Mouse (Mus musculus) embryonic facial prominence, embryonic 13.5 days (tissue): ENCODE measurements around the gene Fkbp8. TPM values are rescaled to one million over a fixed set of nuclear protein-coding genes. Genes with fewer than 3 reads are reported as not detected.

Experiments
- ATAC-seq: fragments of 200-750 bp; cut with Nextera tagmentation; 2 replicates; pipeline ENCODE4 v1.8.0; 2017; ENCODE audit warnings: low read depth; ENCODE audit not compliant: insufficient number of reproducible peaks, insufficient read depth, low FRiP score, low TSS enrichment
- H3K27ac ChIP-seq: fragments of 300-500 bp; sonication (generic); 2 replicates; pipeline ENCODE4 v1.5.1; 2015; ENCODE audit warnings: moderate library complexity, mild to moderate bottlenecking, inconsistent platforms
- H3K27me3 ChIP-seq: fragments of 300-500 bp; sonication (generic); 2 replicates; pipeline ENCODE4 v1.6.1; 2015; ENCODE audit warnings: mild to moderate bottlenecking, inconsistent platforms
- H3K36me3 ChIP-seq: fragments of 300-500 bp; sonication (generic); 2 replicates; pipeline ENCODE4 v1.6.1; 2015; ENCODE audit warnings: mild to moderate bottlenecking, inconsistent platforms
- H3K4me1 ChIP-seq: fragments of 300-500 bp; sonication (generic); 2 replicates; pipeline ENCODE4 v1.6.1; 2015; ENCODE audit warnings: inconsistent platforms
- H3K4me2 ChIP-seq: fragments of 300-500 bp; sonication (generic); 2 replicates; pipeline ENCODE4 v1.6.1; 2015; ENCODE audit warnings: moderate library complexity, mild to moderate bottlenecking, inconsistent platforms
- H3K4me3 ChIP-seq: fragments of 300-500 bp; sonication (generic); 2 replicates; pipeline ENCODE4 v1.5.1; 2015; ENCODE audit warnings: mild to moderate bottlenecking, inconsistent platforms
- H3K9ac ChIP-seq: fragments of 300-500 bp; sonication (generic); 2 replicates; pipeline ENCODE4 v1.6.1; 2015; ENCODE audit warnings: mild to moderate bottlenecking, inconsistent platforms
- H3K9me3 ChIP-seq: fragments of 300-500 bp; sonication (generic); 2 replicates; pipeline ENCODE4 v1.6.1; 2016; ENCODE audit warnings: inconsistent platforms
- WGBS: fragments of 180-500 bp; shearing (Covaris S2); methylation state at CpG from one replicate; pipeline ENCODE4 v1.1.7; 2015; ENCODE audit warnings: mixed read lengths; 5-methylcytosine and 5-hydroxymethylcytosine counted together
- polyA plus RNA-seq: library from polyadenylated mRNA; unstranded; fragments of >200 nt; fragmentation: Nextera tagmentation; extraction: Ambion mirVana; gene quantifications from 2 replicates; pipeline ENCODE4 v1.2.1, GENCODE M21; 2015

The Fkbp8 gene
- polyA plus RNA-seq, 1 experiment from 2014 or later, result 306 TPM

DNA sequence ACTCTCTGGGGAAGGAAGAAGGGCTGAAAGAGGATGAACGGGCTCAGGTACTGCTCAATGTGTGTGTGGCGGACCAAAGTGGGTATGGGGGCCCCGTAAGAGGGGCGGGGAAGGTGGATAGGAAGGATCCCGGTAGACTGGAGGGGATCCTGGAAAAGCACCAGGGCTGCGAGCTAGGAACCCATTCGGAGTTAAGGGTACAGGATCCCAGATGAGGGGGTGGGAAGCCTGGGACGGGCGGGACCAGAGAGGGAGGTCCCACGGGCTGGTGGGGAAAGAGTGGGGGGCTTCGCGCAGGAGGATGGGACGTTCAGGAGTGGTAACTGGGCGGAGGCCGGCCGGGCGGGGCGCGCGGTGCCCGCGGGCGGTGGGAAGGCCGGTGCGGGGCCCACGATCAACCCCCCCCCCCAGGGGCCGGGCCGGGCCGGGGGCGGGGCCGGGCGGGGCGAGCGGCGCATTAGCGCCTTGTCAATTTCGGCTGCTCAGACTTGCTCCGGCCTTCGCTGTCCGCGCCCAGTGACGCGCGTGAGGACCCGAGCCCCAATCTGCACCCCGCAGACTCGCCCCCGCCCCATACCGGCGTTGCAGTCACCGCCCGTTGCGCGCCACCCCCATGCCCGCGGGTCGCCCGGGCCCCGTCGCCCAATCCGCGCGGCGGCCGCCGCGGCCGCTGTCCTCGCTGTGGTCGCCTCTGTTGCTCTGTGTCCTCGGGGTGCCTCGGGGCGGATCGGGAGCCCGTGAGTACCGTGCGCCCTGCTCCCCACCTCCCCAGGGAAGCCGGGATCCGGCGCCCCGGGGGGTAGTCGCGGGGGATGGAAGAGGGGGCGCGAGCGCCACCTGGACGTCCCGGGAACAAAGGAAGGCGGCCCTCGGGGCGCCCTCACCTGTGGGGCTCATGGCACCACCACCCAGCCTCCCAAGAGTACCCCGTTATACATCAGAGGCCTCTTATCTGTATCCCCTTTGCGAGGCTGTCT, 34.6 kb upstream of the Fkbp8 start, which contains the start of gene Crlf1:
Gene Crlf1, plus strand, starts transcription at position 495 of the 977 bp plus-strand sequence.
- Histone ChIP-seq H3K27ac (peak within 1 kb of the TSS; percentile 89), H3K4me3 (peak within 1 kb of the TSS; percentile 66), H3K9me3 (no peaks in the 10 kb centered on the region), H3K4me2 (peak within 1 kb of the TSS; percentile 82), H3K9ac (peak within 1 kb of the TSS; percentile 87), H3K4me1 (peaks cover 77% of the 10 kb centered on the region), H3K36me3 (peaks cover 6% of the 10 kb centered on the region; the same call in 1 of the 2 replicates), H3K27me3 (peaks cover 93% of the 10 kb centered on the region)
- ATAC-seq, result no peak; the same call in 1 of the 2 replicates
- WGBS, result under 1% methylated on average over 79 of the region's 93 CpGs

DNA sequence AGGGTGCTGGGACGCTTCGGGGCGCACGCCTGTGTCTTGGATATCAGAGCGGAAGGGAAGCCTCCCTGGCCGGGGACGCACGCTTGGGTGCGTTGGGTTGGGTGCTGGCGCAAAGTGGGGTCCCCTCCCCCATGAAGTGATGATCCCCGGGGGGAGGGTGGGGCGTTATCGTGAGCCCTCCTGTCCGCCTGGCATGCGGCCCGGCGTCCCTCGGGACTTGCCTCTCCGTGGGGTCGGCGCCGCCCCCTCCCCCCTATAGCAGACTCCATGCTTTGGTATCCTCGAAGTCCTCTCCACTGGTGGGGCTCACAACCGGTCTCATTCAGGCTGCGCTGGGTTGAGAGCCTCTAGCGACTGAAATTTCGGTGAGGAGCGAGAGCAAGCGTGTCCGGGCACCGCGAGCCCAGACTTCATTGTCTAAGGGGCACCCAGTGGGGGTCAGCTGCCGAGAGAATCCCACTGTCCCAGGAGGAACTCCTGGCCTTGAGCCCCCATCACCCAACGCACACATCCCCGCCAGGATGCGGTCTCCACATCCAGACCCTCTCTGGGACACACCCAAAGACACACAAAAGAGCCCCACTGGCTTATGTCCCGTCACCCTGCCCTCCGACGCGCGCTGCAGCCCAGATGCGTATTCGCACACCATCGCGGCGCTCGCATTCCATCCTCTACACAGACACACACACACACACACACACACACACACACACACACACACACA, 33.7 kb upstream of the Fkbp8 start:
- under 1% methylated on average over 46 of the region's 47 CpGs for whole genome bisulfite sequencing
- Histone ChIP-seq H3K4me2 (peak overlapping the region; percentile 82), H3K27ac (peak overlapping the region; percentile 89), H3K4me1 (peaks cover 71% of the 10 kb centered on the region), H3K4me3 (peak overlapping the region; percentile 66), H3K9ac (peak overlapping the region; percentile 87), H3K9me3 (no peaks in the 10 kb centered on the region), H3K27me3 (peaks cover 92% of the 10 kb centered on the region), H3K36me3 (peaks cover 6% of the 10 kb centered on the region; the same call in 1 of the 2 replicates)
- ATAC-seq, result no peak

GRCm38 (mm10) chr8:70494416-70494945, 33.0 kb upstream of the Fkbp8 start:
- peaks cover 71% of the 10 kb centered on the region for H3K4me1 ChIP-seq
- peaks cover 9% of the 10 kb centered on the region; the same call in 1 of the 2 replicates for H3K36me3 ChIP-seq
- H3K4me3 ChIP-seq, result peak overlapping the region; percentile 66
- H3K27ac ChIP-seq, result peak overlapping the region; percentile 89
- H3K27me3 ChIP-seq, result peaks cover 85% of the 10 kb centered on the region
- no peak for ATAC-seq
- H3K9me3 ChIP-seq, result no peaks in the 10 kb centered on the region
- peak overlapping the region; percentile 82 for H3K4me2 ChIP-seq
- H3K9ac ChIP-seq, result peak overlapping the region; percentile 87
- 2% methylated on average over 28 of the region's 28 CpGs for WGBS

DNA sequence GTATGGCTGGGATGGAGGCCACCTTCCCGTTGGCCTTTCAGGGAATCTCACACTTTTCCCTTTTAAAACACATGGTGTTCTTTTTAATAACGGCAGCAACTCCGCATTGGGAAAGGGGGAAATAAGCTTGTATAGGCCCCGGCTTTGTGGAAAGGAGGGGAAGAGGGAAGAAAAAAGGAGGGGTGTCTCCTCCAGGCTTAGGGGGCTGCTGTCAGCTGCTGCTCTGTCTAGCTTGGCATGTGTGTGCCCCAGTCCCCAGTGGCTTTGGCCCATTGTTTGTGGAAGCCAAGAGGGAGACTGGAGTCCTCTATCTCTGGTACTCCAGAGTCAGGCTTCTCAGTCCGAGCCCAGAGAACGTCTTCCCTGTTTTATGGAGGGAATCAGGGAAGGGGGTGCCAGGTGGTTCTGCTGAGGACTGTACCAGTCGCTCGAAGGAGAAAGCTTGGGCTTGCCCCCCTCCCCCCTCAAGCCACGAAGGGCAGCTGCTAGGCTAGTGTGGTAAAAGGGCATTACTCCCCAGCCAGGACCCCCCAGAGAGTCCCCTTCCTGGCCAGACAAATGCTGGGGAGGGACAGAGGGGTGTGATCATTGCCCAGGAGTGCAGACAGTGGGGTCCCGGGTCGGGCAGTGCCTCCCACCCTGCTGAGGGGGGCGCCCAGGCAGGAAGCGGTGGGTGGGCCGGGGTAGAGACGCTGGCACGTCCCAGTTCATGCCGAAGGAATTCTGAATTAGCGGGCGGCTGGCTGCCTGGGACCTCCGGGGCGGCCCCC, 32.3 kb upstream of the Fkbp8 start:
- 3% methylated on average over 21 of the region's 21 CpGs for WGBS
- H3K36me3 ChIP-seq, result peaks cover 10% of the 10 kb centered on the region; the same call in 1 of the 2 replicates
- peaks cover 71% of the 10 kb centered on the region for H3K4me1 ChIP-seq
- peak overlapping the region; percentile 89 for H3K27ac ChIP-seq
- H3K9me3 ChIP-seq, result no peaks in the 10 kb centered on the region
- ATAC-seq, result no peak
- H3K4me2 ChIP-seq, result peak overlapping the region; percentile 82
- peak overlapping the region; percentile 66 for H3K4me3 ChIP-seq
- H3K27me3 ChIP-seq, result peaks cover 79% of the 10 kb centered on the region
- peak overlapping the region; percentile 87 for H3K9ac ChIP-seq

GRCm38 (mm10) chr8:70495771-70496062, 31.8 kb upstream of the Fkbp8 start:
- Histone ChIP-seq H3K9ac (peak overlapping the region; percentile 87), H3K27me3 (peaks cover 79% of the 10 kb centered on the region), H3K4me2 (peak overlapping the region; percentile 82), H3K4me1 (peaks cover 71% of the 10 kb centered on the region), H3K36me3 (peaks cover 15% of the 10 kb centered on the region; the same call in 1 of the 2 replicates), H3K4me3 (peak overlapping the region; percentile 66), H3K27ac (peak overlapping the region; percentile 89), H3K9me3 (no peaks in the 10 kb centered on the region)
- WGBS, result 10% methylated on average over 12 of the region's 12 CpGs
- no peak for ATAC-seq

DNA sequence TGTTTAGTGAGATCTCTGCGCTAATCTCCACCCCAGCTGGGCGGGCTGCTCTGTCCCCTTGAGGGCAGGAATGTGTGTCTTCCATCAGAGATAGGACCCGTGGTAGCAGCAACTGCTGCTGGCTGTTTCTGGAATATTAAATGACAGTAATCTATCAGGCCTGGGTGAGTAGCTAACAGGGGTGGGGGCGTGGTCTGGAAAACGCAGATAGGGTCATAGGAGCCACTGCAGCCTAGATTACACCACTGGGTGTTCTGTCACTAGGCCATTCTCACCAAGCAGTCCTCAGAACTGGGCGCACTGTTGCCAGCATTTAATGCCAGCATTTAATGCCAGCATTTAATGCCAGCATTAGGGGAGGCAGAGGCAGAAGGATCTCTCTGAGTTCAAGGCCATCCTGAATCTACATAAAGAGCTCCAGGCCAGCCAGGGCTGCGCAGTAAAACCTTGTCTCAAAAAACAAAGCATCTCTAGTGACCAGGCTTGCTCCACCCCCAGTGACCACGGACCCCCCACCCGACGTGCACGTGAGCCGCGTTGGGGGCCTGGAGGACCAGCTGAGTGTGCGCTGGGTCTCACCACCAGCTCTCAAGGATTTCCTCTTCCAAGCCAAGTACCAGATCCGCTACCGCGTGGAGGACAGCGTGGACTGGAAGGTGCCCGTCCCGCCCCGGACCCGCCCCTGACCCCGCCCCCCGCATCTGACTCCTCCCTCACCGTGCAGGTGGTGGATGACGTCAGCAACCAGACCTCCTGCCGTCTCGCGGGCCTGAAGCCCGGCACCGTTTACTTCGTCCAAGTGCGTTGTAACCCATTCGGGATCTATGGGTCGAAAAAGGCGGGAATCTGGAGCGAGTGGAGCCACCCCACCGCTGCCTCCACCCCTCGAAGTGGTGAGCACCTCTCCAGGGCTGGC, 26.9 kb upstream of the Fkbp8 start:
- no peak overlapping the region for H3K9ac ChIP-seq
- H3K36me3 ChIP-seq, result peaks cover 24% of the 10 kb centered on the region; the same call in 1 of the 2 replicates
- peak overlapping the region; percentile 40 for H3K4me2 ChIP-seq
- 13% methylated on average over 39 of the region's 39 CpGs for WGBS
- H3K27ac ChIP-seq, result no peak overlapping the region
- no peaks in the 10 kb centered on the region for H3K9me3 ChIP-seq
- no peak for ATAC-seq
- peaks cover 74% of the 10 kb centered on the region for H3K4me1 ChIP-seq
- 0 out of 2 replicates have a peak overlapping the region, but pooled peaks have one; percentile 2 for H3K4me3 ChIP-seq
- peaks cover 50% of the 10 kb centered on the region for H3K27me3 ChIP-seq

DNA sequence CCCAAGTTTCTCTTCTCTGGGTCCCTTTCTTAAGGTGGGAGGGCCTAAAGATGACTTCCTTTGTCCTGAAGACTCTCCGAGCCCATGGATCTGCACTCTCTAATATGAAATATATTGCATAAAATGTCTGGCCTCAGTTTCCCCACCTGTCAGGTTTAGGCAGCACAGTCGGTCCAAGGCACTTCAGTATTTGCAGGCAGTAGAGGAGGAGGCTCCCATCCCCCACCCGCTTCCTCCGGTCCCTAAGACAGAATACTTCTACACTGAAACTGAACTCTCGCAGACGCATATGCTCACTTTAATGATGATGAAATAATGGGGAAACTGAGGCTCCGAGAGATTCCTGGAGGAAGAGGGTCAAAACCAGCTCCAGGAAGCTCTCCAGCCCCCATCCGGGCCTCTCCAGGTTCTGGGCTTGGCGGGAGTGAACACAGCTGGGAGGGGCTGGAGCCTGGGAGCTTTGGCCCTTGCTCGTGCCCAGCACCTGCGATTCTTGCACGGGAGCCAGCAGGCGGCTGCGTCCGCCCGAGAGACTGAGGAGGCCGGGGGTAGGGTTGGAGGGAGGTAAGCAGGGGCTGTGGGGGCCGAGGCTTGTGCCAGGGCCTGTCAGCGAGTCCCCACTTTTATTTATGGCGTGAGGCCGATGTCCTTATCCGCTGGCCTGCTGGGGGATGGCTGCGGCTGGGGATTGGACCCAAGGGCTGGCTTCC, 25.5 kb upstream of the Fkbp8 start:
- no peak for ATAC-seq
- 0 out of 2 replicates have a peak overlapping the region, but pooled peaks have one; percentile 3 for H3K4me3 ChIP-seq
- H3K27me3 ChIP-seq, result peaks cover 37% of the 10 kb centered on the region
- no peak overlapping the region for H3K27ac ChIP-seq
- H3K36me3 ChIP-seq, result peaks cover 25% of the 10 kb centered on the region
- H3K9me3 ChIP-seq, result no peaks in the 10 kb centered on the region
- H3K9ac ChIP-seq, result peak overlapping the region; percentile 49; the same call in 1 of the 2 replicates
- peaks cover 73% of the 10 kb centered on the region for H3K4me1 ChIP-seq
- WGBS, result 25% methylated on average over 23 of the region's 23 CpGs
- H3K4me2 ChIP-seq, result peak overlapping the region; percentile 73

GRCm38 (mm10) chr8:70502540-70502939, 25.0 kb upstream of the Fkbp8 start:
- Histone ChIP-seq H3K4me3 (no peak overlapping the region), H3K36me3 (peaks cover 25% of the 10 kb centered on the region), H3K4me1 (peaks cover 77% of the 10 kb centered on the region), H3K9me3 (no peaks in the 10 kb centered on the region), H3K9ac (peak overlapping the region; percentile 49; the same call in 1 of the 2 replicates), H3K4me2 (peak overlapping the region; percentile 73; the same call in 1 of the 2 replicates), H3K27ac (no peak overlapping the region; the same call in 1 of the 2 replicates), H3K27me3 (peaks cover 34% of the 10 kb centered on the region)
- WGBS, result 34% methylated on average over 12 of the region's 12 CpGs
- no peak for ATAC-seq

DNA sequence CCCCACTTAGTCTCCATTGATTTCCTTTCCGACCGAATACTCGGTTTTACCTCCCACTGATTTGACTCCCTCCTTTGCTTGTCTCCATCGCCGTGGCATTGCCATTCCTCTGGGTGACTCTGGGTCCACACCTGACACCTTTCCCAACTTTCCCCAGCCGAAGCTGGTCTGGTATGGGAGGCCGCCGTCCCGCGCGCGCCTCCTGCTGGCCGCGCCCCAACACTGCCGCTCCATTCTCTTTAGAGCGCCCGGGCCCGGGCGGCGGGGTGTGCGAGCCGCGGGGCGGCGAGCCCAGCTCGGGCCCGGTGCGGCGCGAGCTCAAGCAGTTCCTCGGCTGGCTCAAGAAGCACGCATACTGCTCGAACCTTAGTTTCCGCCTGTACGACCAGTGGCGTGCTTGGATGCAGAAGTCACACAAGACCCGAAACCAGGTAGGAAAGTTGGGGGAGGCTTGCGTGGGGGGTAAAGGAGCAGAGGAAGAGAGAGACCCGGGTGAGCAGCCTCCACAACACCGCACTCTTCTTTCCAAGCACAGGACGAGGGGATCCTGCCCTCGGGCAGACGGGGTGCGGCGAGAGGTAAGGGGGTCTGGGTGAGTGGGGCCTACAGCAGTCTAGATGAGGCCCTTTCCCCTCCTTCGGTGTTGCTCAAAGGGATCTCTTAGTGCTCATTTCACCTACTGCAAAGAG, 24.3 kb upstream of the Fkbp8 start:
- no peak for ATAC-seq
- Histone ChIP-seq H3K4me2 (peak overlapping the region; percentile 73), H3K27ac (peak overlapping the region; percentile 94), H3K9ac (peak overlapping the region; percentile 49), H3K4me1 (peaks cover 78% of the 10 kb centered on the region), H3K36me3 (peaks cover 31% of the 10 kb centered on the region), H3K4me3 (peak overlapping the region; percentile 19), H3K27me3 (peaks cover 32% of the 10 kb centered on the region), H3K9me3 (no peaks in the 10 kb centered on the region)
- 11% methylated on average over 46 of the region's 46 CpGs for WGBS
